Mouse (Mus musculus) E14TG2a.4 (cell line): Measurements from ENCODE around the gene Kpna7.

ENCODE experiments used
- CTCF ChIP-seq: conservative IDR thresholded peaks from 2 replicates; pipeline ENCODE4 v1.5.1; 2014; ENCODE audit warnings: low read length
- POU5F1 ChIP-seq: IDR thresholded peaks from 2 replicates; pipeline ENCODE4 v1.6.1; 2014; ENCODE audit warnings: low read length, borderline replicate concordance

GRCm38 (mm10) chr5:145057907-145058306 lies 25.9 kb downstream of the Kpna7 start:
- no peak for TF ChIP-seq CTCF
- TF ChIP-seq POU5F1, result no peak
